25 mouse cellular contexts compared by ENCODE assay signal in the genomic region with DNA sequence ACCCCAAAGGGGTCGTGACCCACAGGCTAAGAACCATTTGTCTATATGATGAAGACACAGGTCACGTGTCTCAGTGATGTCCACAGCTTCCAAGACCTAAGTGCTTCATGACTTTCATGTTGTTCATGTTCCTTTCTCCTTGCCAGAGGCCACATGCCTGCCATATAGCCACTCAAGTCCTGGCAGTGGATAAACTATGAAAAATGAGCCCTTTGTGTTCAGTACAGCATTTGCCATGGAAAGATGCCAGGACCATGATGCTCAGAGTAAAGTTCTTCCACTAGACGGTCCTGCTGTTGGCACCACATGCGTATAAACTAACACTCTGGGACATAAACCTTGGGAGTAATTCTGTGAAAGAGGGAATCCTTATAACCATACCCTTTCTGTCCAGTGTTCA.
DNase-seq lines count a peak whose midpoint lies in the region; ATAC-seq and TF ChIP-seq lines count a peak whose summit lies in the region.
"Had no signal": no experiment of that assay in that cellular context is flagged by ENCODE, and none has a peak within 500 bp of the region (broad histone marks: within the 10 kb centered on the region; RNA-seq: fewer than 3 reads in every experiment).

No protein-coding gene starts in this region.

- H3K4me1 ChIP-seq in heart, embryonic 15.5 days (replicated peaks), result peaks cover 14% of the 10 kb centered on the region; the same call in 1 of the 2 replicates
- H3K4me1 ChIP-seq in heart, adult 2 months (ENCODE audit: control insufficient read depth, insufficient read depth, low read length), result no peaks in the 10 kb centered on the region
- peaks cover 3% of the 10 kb centered on the region; the same call in 1 of the 2 replicates for H3K4me1 ChIP-seq in liver, adult 2 months (ENCODE audit: control insufficient read depth, insufficient read depth, low read length)
- no peaks in the 10 kb centered on the region for H3K4me1 ChIP-seq in liver, embryonic 11.5 days (replicated peaks; ENCODE audit: control insufficient read depth, insufficient read depth, low read length)
- H3K4me1 ChIP-seq in kidney, embryonic 14.5 days (ENCODE audit: control insufficient read depth, insufficient read depth, low read length), result no peaks in the 10 kb centered on the region
- H3K4me1 ChIP-seq: embryonic facial prominence, embryonic 12.5 days; kidney, embryonic 15.5 days; midbrain, embryonic 12.5 days had no signal

- ATAC-seq in heart, embryonic 15.5 days (replicated peaks; ENCODE audit: insufficient number of reproducible peaks, insufficient read depth, low FRiP score, low read depth), result 0 out of 2 replicates have a peak, but pooled peaks have one; percentile 31
- no peak for ATAC-seq in liver, embryonic 11.5 days (replicated peaks; ENCODE audit: low FRiP score)
- ATAC-seq in kidney, embryonic 14.5 days (ENCODE audit: low FRiP score, low TSS enrichment), result no peak
- ATAC-seq: forebrain, embryonic 13.5 days; intestine, postnatal 0 days; liver, postnatal 0 days; Patski had no signal

- H3K4me3 ChIP-seq in heart, embryonic 15.5 days, result no peak overlapping the region
- no peak overlapping the region for H3K4me3 ChIP-seq in heart, adult 2 months
- no peak overlapping the region for H3K4me3 ChIP-seq in liver, adult 2 months (ENCODE audit: insufficient read depth, low read depth, low read length)
- H3K4me3 ChIP-seq in liver, embryonic 11.5 days (ENCODE audit: low read depth, low read length), result no peak overlapping the region
- no peak overlapping the region for H3K4me3 ChIP-seq in kidney, embryonic 14.5 days (ENCODE audit: low read length)
- H3K4me3 ChIP-seq: embryonic facial prominence, embryonic 12.5 days; forebrain, embryonic 13.5 days; heart, embryonic 13.5 days; kidney, embryonic 15.5 days; midbrain, embryonic 12.5 days had no signal

- no peak overlapping the region for H3K27ac ChIP-seq in heart, embryonic 15.5 days
- H3K27ac ChIP-seq in heart, adult 2 months, result no peak overlapping the region
- H3K27ac ChIP-seq in liver, adult 2 months (replicated peaks; ENCODE audit: insufficient read depth, low read depth, low read length), result no peak overlapping the region
- no peak overlapping the region for H3K27ac ChIP-seq in liver, embryonic 11.5 days (ENCODE audit: low read depth, low read length)
- H3K27ac ChIP-seq in kidney, embryonic 14.5 days (ENCODE audit: low read depth, low read length), result no peak overlapping the region
- H3K27ac ChIP-seq: embryonic facial prominence, embryonic 12.5 days; forebrain, embryonic 13.5 days; heart, embryonic 13.5 days; kidney, embryonic 15.5 days; midbrain, embryonic 12.5 days had no signal

- intact Hi-C loops in heart, adult 2 months (cut with DNase I), result no loop called here

- no peaks in the 10 kb centered on the region for H3K9me3 ChIP-seq in heart, embryonic 15.5 days (replicated peaks)
- H3K9me3 ChIP-seq in liver, embryonic 11.5 days (ENCODE audit: control insufficient read depth, low read length), result no peaks in the 10 kb centered on the region
- H3K9me3 ChIP-seq in kidney, embryonic 14.5 days (ENCODE audit: control insufficient read depth, low read length), result no peaks in the 10 kb centered on the region
- H3K9me3 ChIP-seq: embryonic facial prominence, embryonic 12.5 days; forebrain, embryonic 13.5 days; heart, embryonic 13.5 days; kidney, embryonic 15.5 days; midbrain, embryonic 12.5 days had no signal

- no peak for TF ChIP-seq POLR2A in heart, adult 2 months (IDR thresholded peaks at IDR 0.05; ENCODE audit: insufficient read depth, low read depth, low read length)
- no peak for TF ChIP-seq POLR2A in liver, adult 2 months (IDR thresholded peaks at IDR 0.05; ENCODE audit: extremely low read depth, insufficient read depth, low read length)

- no peak for TF ChIP-seq CTCF in heart, adult 2 months (IDR thresholded peaks at IDR 0.05)
- no peak for TF ChIP-seq CTCF in liver, adult 2 months (IDR thresholded peaks at IDR 0.05; ENCODE audit: low read depth, low read length)

- 65% methylated on average over 4 of the region's 4 CpGs for WGBS in heart, embryonic 15.5 days
- WGBS in heart, adult 2 months, result 69% methylated on average over 4 of the region's 4 CpGs
- WGBS in liver, adult 2 months, result 58% methylated on average over 4 of the region's 4 CpGs
- WGBS in liver, embryonic 11.5 days, result 79% methylated on average over 4 of the region's 4 CpGs
- 81% methylated on average over 4 of the region's 4 CpGs for WGBS in kidney, embryonic 14.5 days

- no peak overlapping the region for H3K9ac ChIP-seq in heart, embryonic 15.5 days
- H3K9ac ChIP-seq in heart, adult 2 months (ENCODE audit: low read depth, low read length), result no peak overlapping the region
- no peak overlapping the region for H3K9ac ChIP-seq in liver, adult 2 months (ENCODE audit: low read depth, low read length)
- H3K9ac ChIP-seq in liver, embryonic 11.5 days (ENCODE audit: low read depth, low read length), result no peak overlapping the region
- no peak overlapping the region for H3K9ac ChIP-seq in kidney, embryonic 14.5 days (ENCODE audit: low read depth, low read length)
- H3K9ac ChIP-seq: embryonic facial prominence, embryonic 12.5 days; forebrain, embryonic 13.5 days; heart, embryonic 13.5 days; hindbrain, embryonic 14.5 days; kidney, embryonic 15.5 days; liver, postnatal 0 days; midbrain, embryonic 12.5 days had no signal

- no peak for DNase-seq in heart, adult 2 months
- peak; percentile 19 for DNase-seq in liver, adult 2 months (ENCODE audit: extremely low read depth, low read depth, low spot score)
- DNase-seq in liver, embryonic 11.5 days (ENCODE audit: low spot score), result no peak
- peak; percentile 19 for DNase-seq in retina, postnatal 1 day
- DNase-seq in retina, embryonic 14.5 days (ENCODE audit: low spot score), result no peak
- DNase-seq: adrenal gland, postnatal 36 days; cerebellum, adult 11 months; cerebellum, postnatal 14 days; heart, adult 11 months; kidney, postnatal 36 days; liver; liver, postnatal 0 days; right cerebral cortex, postnatal 25 days; spleen, adult 18-20 months; thymus, postnatal 14 days had no signal

- H3K27me3 ChIP-seq in heart, embryonic 15.5 days, result no peaks in the 10 kb centered on the region
- H3K27me3 ChIP-seq in heart, adult 2 months (ENCODE audit: control insufficient read depth, insufficient read depth, low read length), result no peaks in the 10 kb centered on the region
- no peaks in the 10 kb centered on the region for H3K27me3 ChIP-seq in liver, adult 2 months (ENCODE audit: control insufficient read depth, insufficient read depth, low read length)
- H3K27me3 ChIP-seq in liver, embryonic 11.5 days (replicated peaks; ENCODE audit: control insufficient read depth, insufficient read depth, low read length), result no peaks in the 10 kb centered on the region
- no peaks in the 10 kb centered on the region for H3K27me3 ChIP-seq in kidney, embryonic 14.5 days (ENCODE audit: control insufficient read depth, insufficient read depth, low read length)
- H3K27me3 ChIP-seq: embryonic facial prominence, embryonic 12.5 days; forebrain, embryonic 13.5 days; heart, embryonic 13.5 days; kidney, embryonic 15.5 days; midbrain, embryonic 12.5 days; Patski had no signal

- no peaks in the 10 kb centered on the region for H3K36me3 ChIP-seq in heart, embryonic 15.5 days
- H3K36me3 ChIP-seq in heart, adult 2 months (ENCODE audit: control insufficient read depth, insufficient read depth, low read length), result no peaks in the 10 kb centered on the region
- no peaks in the 10 kb centered on the region for H3K36me3 ChIP-seq in liver, adult 2 months (ENCODE audit: control insufficient read depth, insufficient read depth, low read length)
- H3K36me3 ChIP-seq in liver, embryonic 11.5 days (ENCODE audit: control insufficient read depth, insufficient read depth, low read length), result no peaks in the 10 kb centered on the region
- no peaks in the 10 kb centered on the region for H3K36me3 ChIP-seq in kidney, embryonic 14.5 days (ENCODE audit: control insufficient read depth, insufficient read depth, low read length)
- H3K36me3 ChIP-seq: embryonic facial prominence, embryonic 12.5 days; heart, embryonic 13.5 days; kidney, embryonic 15.5 days; midbrain, embryonic 12.5 days had no signal

- no peak overlapping the region for H3K4me2 ChIP-seq in heart, embryonic 15.5 days
- H3K4me2 ChIP-seq in liver, embryonic 11.5 days, result no peak overlapping the region
- H3K4me2 ChIP-seq in kidney, embryonic 14.5 days (replicated peaks; ENCODE audit: low read depth, low read length), result no peak overlapping the region
- H3K4me2 ChIP-seq: embryonic facial prominence, embryonic 12.5 days; forebrain, embryonic 13.5 days; heart, embryonic 13.5 days; hindbrain, embryonic 14.5 days; kidney, embryonic 15.5 days; midbrain, embryonic 12.5 days had no signal

- TF ChIP-seq EP300 in heart, adult 2 months (IDR thresholded peaks at IDR 0.05; ENCODE audit: insufficient read depth, low read depth, low read length), result no peak

- no peaks in the 10 kb centered on the region for H3K79me2 ChIP-seq in heart, adult 2 months (replicated peaks; ENCODE audit: control insufficient read depth, insufficient read depth, low read length)
- no peaks in the 10 kb centered on the region for H3K79me2 ChIP-seq in liver, adult 2 months (ENCODE audit: control insufficient read depth, insufficient read depth, low read length)

Comparison
In these comparisons a context has a peak if more than half of its experiments do, and no peak if none do; other contexts are left out.
1. DNase-seq: peak in liver, adult 2 months (single experiment) and retina, postnatal 1 day (single experiment); none in heart, adult 2 months (0 of 2), liver, embryonic 11.5 days (single experiment) and retina, embryonic 14.5 days (single experiment).